Mouse (Mus musculus) layer of hippocampus, postnatal 36 days (tissue): ENCODE measurements around the gene Lrrc32. TPM values are rescaled to one million over a fixed set of nuclear protein-coding genes. Genes with fewer than 3 reads are reported as not detected.

Experiments
- DNase-seq, 2 experiments: peaks; one replicate each; pipeline ENCODE4 v3.0.0; 2022
- total RNA-seq, 2 experiments: library from RNA; stranded (reverse); gene quantifications; 2 replicates each; pipeline ENCODE4 v1.2.3; 2021

Lrrc32 gene
- total RNA-seq, 2 experiments from 2014 or later, result 1.6 to 1.8 TPM

- DNase-seq, result no peak
Observed at GRCm38 (mm10) chr7:98548839-98549238, 59.8 kb downstream of the Lrrc32 start.

- no peak for DNase-seq
Observed at GRCm38 (mm10) chr7:98550596-98550995, 61.5 kb downstream of the Lrrc32 start.

- DNase-seq, result no peak
Observed at GRCm38 (mm10) chr7:98551041-98551440, 62.0 kb downstream of the Lrrc32 start.

Other genes starting within 250 kb of the Lrrc32 start
- 10 to 100 TPM; 21.0 to 21.4 TPM for gene Acer3, start 168.1 kb upstream of the Lrrc32 start, total RNA-seq
- gene Tsku, start 128.0 kb upstream of the Lrrc32 start, total RNA-seq, result 1 to 10 TPM; 1.4 TPM
- gene Gucy2d, start 48.9 kb upstream of the Lrrc32 start, total RNA-seq, result not detected
- 10 to 100 TPM; 65.7 to 78.1 TPM for gene Emsy, start 167.5 kb downstream of the Lrrc32 start, total RNA-seq
- gene Thap12, start 213.8 kb downstream of the Lrrc32 start, total RNA-seq, result 10 to 100 TPM; 75.9 to 77.2 TPM